Mouse (Mus musculus): ENCODE measurements around the gene Wdr47.

Gene Wdr47

DNA sequence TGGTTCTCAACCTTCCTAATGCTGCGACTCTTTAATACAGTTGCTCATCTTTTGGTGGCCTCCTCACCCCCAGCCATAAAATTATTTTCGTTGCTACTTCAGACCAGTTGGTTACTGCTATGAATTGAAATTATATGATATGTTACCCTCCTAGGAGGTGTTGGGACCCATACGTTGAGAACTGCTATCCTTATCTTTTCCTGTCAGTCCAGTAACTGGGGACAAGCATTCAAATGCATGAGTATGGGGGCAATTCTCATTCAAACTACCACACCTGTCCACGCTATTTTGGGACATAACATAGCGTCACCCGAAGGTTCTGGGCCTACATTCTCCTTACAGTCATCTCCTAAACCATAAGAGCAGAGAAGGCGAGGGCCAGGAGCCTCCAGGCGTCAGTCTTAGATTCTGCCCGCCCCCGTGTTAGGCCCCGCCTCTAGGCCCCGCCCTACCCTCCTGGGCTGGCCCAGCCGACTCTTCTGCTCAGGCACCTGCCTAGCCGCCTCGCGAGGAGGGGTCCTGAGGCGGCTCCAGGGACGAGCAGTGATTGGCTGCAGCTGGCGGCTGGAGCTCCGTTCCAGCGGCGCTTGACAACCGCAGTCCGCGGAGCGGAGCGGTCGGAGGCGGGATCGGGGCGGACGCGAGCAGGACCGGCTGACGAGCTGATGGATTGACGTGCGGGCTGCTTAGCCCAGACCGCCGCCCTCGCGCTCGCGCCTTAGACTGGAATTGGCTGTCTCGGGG is at the start of gene Wdr47:
Wdr47 (plus strand) TSS at position 494 of the 744 bp plus-strand sequence.
- in situ Hi-C loops (cut with MboI, MseI): no loop called here

DNA sequence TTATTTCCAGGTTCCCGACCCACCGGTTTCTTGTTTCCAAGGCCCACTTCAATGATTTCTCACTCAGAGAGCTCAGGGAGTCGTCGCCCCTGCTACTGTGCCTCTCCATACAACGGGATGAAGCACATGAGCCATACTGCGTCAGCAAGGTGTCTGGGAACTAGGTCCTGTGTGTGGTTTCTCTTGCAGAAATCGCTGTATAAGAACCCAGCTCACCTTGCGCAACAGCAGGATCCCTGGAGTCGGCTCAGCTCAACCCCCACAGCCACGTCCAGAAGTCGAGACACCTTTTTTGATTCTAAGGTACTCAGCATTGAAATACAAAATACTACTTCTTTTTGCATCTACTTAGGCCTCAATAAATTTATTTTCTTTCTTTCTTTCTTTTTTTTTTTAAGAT is 48.8 kb upstream of the Wdr47 start:
- in situ Hi-C loops (cut with MboI, MseI): no loop called here

GRCm38 (mm10) chr3:108554111-108554561 is 36.9 kb upstream of the Wdr47 start:
- in situ Hi-C loops (cut with MboI, MseI): no loop called here

DNA sequence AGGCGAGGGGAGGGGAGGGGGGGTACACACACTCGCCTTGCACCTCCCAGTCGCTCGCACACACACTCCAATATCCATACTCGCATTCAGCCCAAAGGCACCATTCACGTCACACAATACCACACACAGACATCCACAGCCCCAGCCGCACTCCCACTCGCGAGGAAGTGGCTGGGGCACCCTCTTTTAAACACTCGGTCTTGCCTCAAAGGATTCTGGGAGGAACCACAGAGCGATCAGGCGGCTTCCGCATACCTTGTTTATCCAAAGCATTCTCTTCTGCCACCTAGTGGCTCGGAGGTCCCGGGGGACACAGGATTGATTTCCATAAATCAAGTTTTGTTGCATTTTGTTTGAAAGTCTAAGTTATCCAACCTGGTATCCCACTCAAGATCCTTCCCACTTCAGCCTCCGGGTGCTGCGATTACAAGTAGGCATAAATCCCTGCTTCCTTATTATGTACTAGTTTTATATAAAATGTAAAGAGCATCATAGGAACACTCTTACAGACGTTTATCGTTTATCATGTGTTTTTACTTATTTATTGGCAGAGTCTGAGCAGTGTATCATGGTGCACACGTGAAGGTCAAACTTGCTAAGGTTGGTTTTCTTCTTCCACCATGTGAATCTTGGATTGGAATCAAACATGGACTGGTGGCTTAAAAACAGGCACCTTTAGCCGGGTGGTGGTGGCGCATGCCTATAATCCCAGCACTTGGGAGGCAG is 36.3 kb upstream of the Wdr47 start:
- in situ Hi-C loops (cut with MboI, MseI): no loop called here

- in situ Hi-C loops (cut with MboI, MseI): no loop called here
Measured at GRCm38 (mm10) chr3:108557888-108558287, 33.2 kb upstream of the Wdr47 start.

- in situ Hi-C loops (cut with MboI, MseI): loop anchor here (10.0 kb wide), 1 partner anchor 157 kb away; no protein-coding TSS in a partner anchor
Measured at GRCm38 (mm10) chr3:108562133-108562730, 28.8 kb upstream of the Wdr47 start, which contains the start of gene Tmem167b. TSS of gene Tmem167b (minus strand) at chr3:108562466.

DNA sequence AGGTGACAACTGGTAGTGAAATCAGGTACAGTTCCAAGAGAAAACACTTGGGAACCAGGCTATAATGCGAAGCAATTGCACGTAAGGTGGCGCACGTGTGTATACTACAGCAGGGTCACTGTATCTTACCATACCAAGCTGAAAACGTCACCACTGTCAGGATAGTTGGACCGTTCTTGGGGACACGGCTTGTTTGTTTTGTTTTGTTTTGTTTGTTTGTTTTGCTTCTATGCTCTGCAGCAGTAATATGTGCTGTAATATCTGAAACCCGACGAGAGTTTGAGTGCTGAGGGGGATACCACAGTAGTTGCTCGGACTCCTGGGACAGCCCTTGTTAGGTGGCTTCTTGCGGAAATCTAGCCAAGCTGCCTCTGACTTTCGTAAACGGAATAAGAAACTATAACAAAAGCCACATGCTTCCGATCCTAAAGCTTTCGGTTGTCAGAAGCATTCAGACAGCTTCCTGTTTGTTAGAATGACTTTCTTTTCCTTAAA is 28.3 kb upstream of the Wdr47 start:
- in situ Hi-C loops (cut with MboI, MseI): loop anchor here (10.0 kb wide), 1 partner anchor 158 kb away; no protein-coding TSS in a partner anchor

GRCm38 (mm10) chr3:108563309-108563708 is 27.8 kb upstream of the Wdr47 start:
- in situ Hi-C loops (cut with MboI, MseI): loop anchor here (10.0 kb wide), 1 partner anchor 159 kb away; no protein-coding TSS in a partner anchor

DNA sequence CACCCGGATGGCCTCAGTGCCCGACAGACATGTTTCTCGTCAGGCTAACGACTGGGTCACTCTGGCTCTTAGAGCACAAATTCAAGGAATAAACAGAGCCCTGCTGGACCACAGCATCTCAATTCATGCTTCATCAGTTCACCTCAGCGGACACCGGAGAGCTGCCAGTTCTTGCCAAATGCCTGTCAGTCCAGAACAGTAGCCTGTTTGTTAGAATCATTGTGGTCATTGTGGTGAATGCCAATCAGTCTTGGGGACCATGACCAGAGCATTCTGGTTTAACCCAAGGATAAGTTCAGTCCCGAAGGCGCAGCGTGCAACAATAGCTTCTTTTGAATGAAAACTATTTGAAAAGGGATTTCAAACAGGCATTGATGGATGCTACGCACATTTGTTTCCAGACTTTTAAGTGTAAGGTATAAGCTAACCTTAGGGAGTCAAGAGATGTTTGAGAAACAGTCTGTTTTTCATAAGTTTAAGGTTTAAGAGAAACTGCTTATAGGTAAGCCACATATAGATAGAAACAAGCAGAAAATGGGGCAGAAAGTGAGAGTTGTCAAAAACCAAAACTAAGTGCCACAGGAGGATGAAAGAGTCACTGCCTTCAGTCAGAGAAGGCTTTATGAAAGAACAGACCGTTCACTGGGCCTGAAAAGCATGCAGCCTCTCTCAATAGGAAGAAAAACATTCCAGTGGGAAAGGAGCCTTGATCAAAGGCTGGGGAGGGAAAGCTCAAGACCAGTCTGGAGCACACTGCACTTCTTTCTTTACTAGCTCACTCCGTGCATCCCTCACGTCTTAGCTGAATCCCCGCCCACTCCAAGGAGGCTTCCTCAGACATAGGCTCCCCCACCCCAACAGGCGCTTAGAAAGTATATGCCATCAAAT is 22.8 kb upstream of the Wdr47 start:
- in situ Hi-C loops (cut with MboI, MseI): loop anchor here (10.0 kb wide), 1 partner anchor 163 kb away; no protein-coding TSS in a partner anchor

DNA sequence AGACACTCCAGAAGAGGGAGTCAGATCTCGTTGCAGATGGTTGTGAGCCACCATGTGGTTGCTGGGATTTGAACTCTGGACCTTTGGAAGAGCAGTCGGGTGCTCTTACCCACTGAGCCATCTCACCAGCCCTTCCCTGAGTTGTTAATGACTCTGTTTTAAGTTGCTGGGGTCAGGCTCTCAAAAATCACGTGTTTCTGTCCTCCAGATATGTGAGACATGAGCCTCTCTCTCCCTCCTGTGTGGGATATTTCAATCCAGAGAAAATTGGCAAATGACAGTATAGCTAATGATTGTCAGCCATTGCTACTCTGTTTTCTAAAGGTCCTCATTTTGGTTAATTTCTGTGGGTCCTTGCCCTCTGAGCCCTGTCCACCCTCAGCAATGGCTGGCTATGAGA is 21.4 kb upstream of the Wdr47 start:
- in situ Hi-C loops (cut with MboI, MseI): loop anchor here (10.0 kb wide), 1 partner anchor 165 kb away; no protein-coding TSS in a partner anchor

- in situ Hi-C loops (cut with MboI, MseI): no loop called here
Measured at GRCm38 (mm10) chr3:108570813-108571212, 20.3 kb upstream of the Wdr47 start.

DNA sequence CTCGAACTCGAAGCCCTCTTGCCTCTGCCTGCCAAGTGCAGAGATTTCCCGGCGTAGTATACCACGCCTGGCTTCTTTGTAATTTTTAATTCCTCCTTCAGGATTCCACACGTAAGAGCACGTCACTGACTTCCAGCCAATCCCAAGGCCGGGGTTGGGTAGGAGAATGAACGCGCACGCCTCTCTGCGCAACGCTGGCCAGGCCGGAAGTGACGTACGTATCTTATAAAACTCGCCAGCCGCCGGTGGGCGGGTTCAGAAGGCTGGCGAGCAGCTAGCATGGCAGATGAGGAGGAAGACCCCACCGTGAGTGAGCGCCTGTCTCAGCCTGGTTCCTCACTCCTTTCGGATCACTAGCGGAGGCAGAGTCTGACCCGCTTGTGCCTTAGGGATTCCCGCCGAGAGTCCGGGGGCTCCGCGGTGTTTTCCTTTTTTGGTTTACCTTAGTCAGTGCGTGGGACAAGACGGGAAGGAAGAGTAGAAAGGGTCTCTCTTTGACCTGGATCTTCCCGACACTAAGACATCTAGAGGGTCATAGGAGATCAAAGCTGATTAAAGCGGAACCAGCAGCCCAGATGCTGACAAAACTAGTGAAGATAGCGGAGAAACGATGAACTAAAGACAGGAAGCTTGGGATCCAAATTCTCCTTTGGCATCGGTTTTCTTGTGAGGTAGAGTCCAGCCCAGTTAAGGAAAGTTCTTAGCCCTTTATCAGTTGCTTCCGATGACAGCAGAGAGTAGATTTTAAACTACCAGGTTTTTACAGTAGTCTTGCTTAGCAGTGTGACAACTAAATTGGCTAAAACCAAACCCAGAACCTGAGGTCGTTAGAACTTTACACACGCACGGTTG is 19.4 kb upstream of the Wdr47 start, which contains the start of gene Taf13:
Taf13 (plus strand) TSS at position 256 of the 852 bp plus-strand sequence.
- in situ Hi-C loops (cut with MboI, MseI): no loop called here

DNA sequence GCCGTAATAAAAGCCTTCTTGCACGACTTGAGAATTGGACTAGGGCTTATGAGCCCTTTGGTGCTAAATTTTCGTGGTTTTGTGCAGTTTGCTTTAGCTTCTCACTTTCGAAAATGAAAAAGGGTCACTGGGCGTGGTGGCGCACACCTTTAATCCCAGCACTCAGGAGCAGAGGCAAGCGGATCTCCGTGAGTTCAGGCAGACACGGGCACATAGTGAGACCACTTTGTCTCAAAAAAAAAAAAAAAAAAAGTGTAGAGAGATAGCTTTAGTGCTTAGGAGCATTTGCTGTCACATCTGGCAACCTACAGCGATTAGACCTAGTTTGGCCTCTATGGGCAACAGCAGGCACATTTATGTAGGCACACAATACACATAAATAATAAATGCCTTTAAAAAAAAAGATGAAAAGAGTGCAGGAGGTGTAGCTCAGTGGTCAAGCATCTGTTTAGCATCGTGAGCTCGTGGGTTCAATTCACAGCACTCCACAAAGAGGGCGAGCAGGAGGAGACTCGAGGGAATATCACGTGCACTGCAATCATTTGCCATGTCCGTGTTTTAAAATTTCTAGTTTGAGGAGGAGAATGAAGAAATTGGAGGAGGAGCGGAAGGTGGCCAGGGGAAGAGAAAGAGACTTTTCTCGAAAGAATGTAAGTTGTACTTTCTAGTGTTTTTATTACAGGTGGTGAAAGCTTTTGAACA is 18.6 kb upstream of the Wdr47 start:
- in situ Hi-C loops (cut with MboI, MseI): no loop called here

DNA sequence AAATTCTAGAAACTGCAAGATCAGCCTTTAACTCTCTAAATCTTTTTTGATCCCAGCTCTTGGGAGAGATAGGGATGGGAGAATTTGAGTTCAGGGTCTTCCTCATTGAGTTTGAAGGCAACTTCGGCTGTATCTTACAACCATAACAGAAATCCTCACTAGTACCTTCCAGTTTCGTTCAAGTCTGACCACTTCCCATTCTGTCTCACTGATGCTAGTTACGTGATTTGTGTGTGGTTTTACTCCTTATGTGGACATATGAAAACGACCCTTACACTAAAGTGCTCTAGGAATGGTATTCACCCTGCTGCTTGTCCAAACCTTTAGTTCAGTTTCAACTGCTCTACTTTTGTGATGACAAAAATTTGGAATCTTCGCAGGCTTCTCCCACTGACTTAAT is 17.1 kb upstream of the Wdr47 start:
- in situ Hi-C loops (cut with MboI, MseI): no loop called here

GRCm38 (mm10) chr3:108584580-108584979 is 6.5 kb upstream of the Wdr47 start:
- in situ Hi-C loops (cut with MboI, MseI): no loop called here

- in situ Hi-C loops (cut with MboI, MseI): no loop called here
Measured at GRCm38 (mm10) chr3:108588446-108588845, 2.6 kb upstream of the Wdr47 start.

DNA sequence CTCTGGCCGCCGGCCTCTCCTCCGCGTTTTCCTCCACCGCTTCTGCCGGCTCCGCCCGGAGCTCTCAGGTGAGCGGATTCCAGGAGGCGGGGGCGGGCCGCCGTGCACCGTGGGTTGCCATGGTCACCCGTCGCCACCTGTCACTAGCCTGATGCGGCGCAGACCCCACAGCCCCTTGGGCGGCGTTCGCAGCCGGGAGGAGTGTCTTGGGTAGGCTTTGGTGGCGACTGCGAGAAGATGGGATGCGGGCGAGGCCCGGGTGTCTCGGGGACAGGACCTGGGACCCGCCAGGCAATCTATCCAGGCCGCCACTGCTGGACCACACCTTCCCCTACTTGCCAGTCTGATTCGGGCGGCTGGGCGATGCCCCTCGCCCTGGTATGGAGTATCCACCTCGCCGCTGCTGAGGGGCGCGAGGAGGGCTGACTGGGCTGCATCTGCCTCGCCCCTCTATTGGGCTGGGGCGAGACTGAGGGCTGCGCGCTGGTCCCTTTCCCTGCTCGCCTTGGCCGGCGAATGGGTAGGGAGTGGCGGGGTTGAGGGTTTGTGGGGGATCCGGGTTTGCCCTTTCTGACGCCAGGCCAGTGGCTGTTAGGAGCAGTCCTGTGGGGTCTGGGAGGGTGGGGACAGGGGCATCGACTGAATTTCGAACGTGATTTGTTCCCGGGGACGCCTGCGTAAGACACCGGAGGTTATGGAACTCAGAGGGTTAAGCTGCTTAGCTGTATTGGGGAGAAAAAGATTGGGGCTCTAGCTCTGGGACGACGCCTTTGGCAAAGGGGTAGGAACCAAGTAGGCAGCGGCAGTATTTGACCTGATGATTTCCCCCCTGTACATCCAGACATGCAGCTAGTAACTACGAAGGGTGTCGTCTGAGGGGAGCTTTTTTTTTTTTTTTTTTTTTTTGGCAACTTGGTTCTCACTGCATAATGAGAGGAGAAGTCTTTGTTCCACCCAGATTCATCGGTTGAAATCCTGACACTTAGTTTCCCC is 747 bp downstream of the Wdr47 start:
- in situ Hi-C loops (cut with MboI, MseI): no loop called here

GRCm38 (mm10) chr3:108608906-108609305 is 17.8 kb downstream of the Wdr47 start:
- in situ Hi-C loops (cut with MboI, MseI): no loop called here
